Comparison of ENCODE assay signal across 8 mouse cellular contexts in genomic region chr7:113759212-113759611, GRCm38 (mm10). TPM values are rescaled to one million over a fixed set of nuclear protein-coding genes. Genes with fewer than 3 reads are reported as not detected.
DNase-seq lines count a peak whose midpoint lies in the region; ATAC-seq and TF ChIP-seq lines count a peak whose summit lies in the region.

No protein-coding gene starts in this region.

- no peaks in the 10 kb centered on the region for H3K27me3 ChIP-seq in testis, adult 2 months (ENCODE audit: control insufficient read depth, insufficient read depth, low read length)
- H3K27me3 ChIP-seq in embryonic facial prominence, embryonic 10.5 days (replicated peaks; ENCODE audit: low read depth, poor library complexity, severe bottlenecking), result peaks cover 24% of the 10 kb centered on the region
- H3K27me3 ChIP-seq in hindbrain, embryonic 13.5 days, result peaks cover 26% of the 10 kb centered on the region
- peaks cover 6% of the 10 kb centered on the region; the same call in 1 of the 2 replicates for H3K27me3 ChIP-seq in midbrain, embryonic 13.5 days

- TF ChIP-seq POLR2A in testis, adult 2 months (IDR thresholded peaks at IDR 0.05; ENCODE audit: control insufficient read depth, low read depth, low read length), result no peak

- 0 out of 2 replicates have a peak, but pooled peaks have one; percentile 39 for ATAC-seq in hindbrain, embryonic 13.5 days (ENCODE audit: low FRiP score)
- ATAC-seq in midbrain, embryonic 13.5 days, result 0 out of 2 replicates have a peak, but pooled peaks have one; percentile 50

- H3K27ac ChIP-seq in testis, adult 2 months (ENCODE audit: control insufficient read depth, insufficient read depth, low read depth, low read length), result no peak overlapping the region
- H3K27ac ChIP-seq in embryonic facial prominence, embryonic 10.5 days (replicated peaks), result no peak overlapping the region
- no peak overlapping the region for H3K27ac ChIP-seq in hindbrain, embryonic 13.5 days
- no peak overlapping the region for H3K27ac ChIP-seq in midbrain, embryonic 13.5 days

- WGBS in embryonic facial prominence, embryonic 10.5 days, result 10% methylated on average over 1 of the region's 1 CpGs
- 21% methylated on average over 1 of the region's 1 CpGs for WGBS in hindbrain, embryonic 13.5 days
- 9% methylated on average over 1 of the region's 1 CpGs for whole genome bisulfite sequencing in midbrain, embryonic 13.5 days

- peak; percentile 54; the same call in 1 of the 2 replicates for TF ChIP-seq CTCF in testis, adult 2 months (IDR thresholded peaks at IDR 0.05; ENCODE audit: control insufficient read depth, insufficient read depth, insufficient replicate concordance, low read depth, low read length)

- H3K9ac ChIP-seq in hindbrain, embryonic 13.5 days, result no peak overlapping the region
- no peak overlapping the region for H3K9ac ChIP-seq in midbrain, embryonic 13.5 days (replicated peaks)

- no peaks in the 10 kb centered on the region for H3K36me3 ChIP-seq in testis, adult 2 months (ENCODE audit: control insufficient read depth, insufficient read depth, low read length)
- peaks cover 4% of the 10 kb centered on the region; the same call in 1 of the 2 replicates for H3K36me3 ChIP-seq in embryonic facial prominence, embryonic 10.5 days (replicated peaks)
- no peaks in the 10 kb centered on the region for H3K36me3 ChIP-seq in hindbrain, embryonic 13.5 days
- no peaks in the 10 kb centered on the region for H3K36me3 ChIP-seq in midbrain, embryonic 13.5 days

- H3K4me3 ChIP-seq in testis, adult 2 months (ENCODE audit: control insufficient read depth, low read depth, low read length), result no peak overlapping the region
- no peak overlapping the region for H3K4me3 ChIP-seq in embryonic facial prominence, embryonic 10.5 days
- no peak overlapping the region for H3K4me3 ChIP-seq in hindbrain, embryonic 13.5 days
- no peak overlapping the region for H3K4me3 ChIP-seq in midbrain, embryonic 13.5 days (replicated peaks)

- H3K9me3 ChIP-seq in embryonic facial prominence, embryonic 10.5 days, result peaks cover 7% of the 10 kb centered on the region
- no peaks in the 10 kb centered on the region for H3K9me3 ChIP-seq in hindbrain, embryonic 13.5 days
- no peaks in the 10 kb centered on the region; the same call in 1 of the 2 replicates for H3K9me3 ChIP-seq in midbrain, embryonic 13.5 days

- no peak overlapping the region for H3K4me2 ChIP-seq in hindbrain, embryonic 13.5 days
- no peak overlapping the region for H3K4me2 ChIP-seq in midbrain, embryonic 13.5 days (replicated peaks)

- H3K4me1 ChIP-seq in testis, adult 2 months (ENCODE audit: control insufficient read depth, insufficient read depth, low read length), result no peaks in the 10 kb centered on the region; the same call in 1 of the 2 replicates
- H3K4me1 ChIP-seq in embryonic facial prominence, embryonic 10.5 days, result no peaks in the 10 kb centered on the region
- H3K4me1 ChIP-seq in hindbrain, embryonic 13.5 days (replicated peaks), result no peaks in the 10 kb centered on the region
- H3K4me1 ChIP-seq in midbrain, embryonic 13.5 days (replicated peaks), result no peaks in the 10 kb centered on the region

- DNase-seq in testis, postnatal 14 days (ENCODE audit: low spot score), result no peak
- DNase-seq in adrenal gland, postnatal 25 days, result peak; percentile 21
- DNase-seq in embryonic facial prominence, embryonic 10.5 days (ENCODE audit: low spot score), result peak; percentile 53
- DNase-seq in left cerebral cortex, adult 11 months (ENCODE audit: low spot score), result peak; percentile 25
- DNase-seq in yolk sac, embryonic 10.5 days (ENCODE audit: low spot score), result peak; percentile 32

RNA-seq across cellular contexts. Expression of gene Spon1, which starts 6.6 kb away (rescaled TPM):
- 3.6 and 4.2 TPM in 2 replicates for polyA plus RNA-seq in testis, adult 2 months (2012; rRNA removed)
- 7.9 and 8.9 TPM in 2 replicates for total RNA-seq in adrenal gland, postnatal 25 days (2021)
- polyA plus RNA-seq in embryonic facial prominence, embryonic 10.5 days (2016; fragmentation: Nextera tagmentation; extraction: Ambion mirVana), result 22.3 and 22.8 TPM in 2 replicates
- polyA plus RNA-seq in hindbrain, embryonic 13.5 days (2015; fragmentation: Nextera tagmentation; extraction: Ambion mirVana), result 82.8 and 104 TPM in 2 replicates
- 33.5 and 62.4 TPM in 2 replicates for polyA plus RNA-seq in midbrain, embryonic 13.5 days (2015; fragmentation: Nextera tagmentation; extraction: Ambion mirVana)
